Mouse (Mus musculus) spleen, postnatal 14 days (tissue): ENCODE data around the gene Bbip1.
"Not testable (repeated sequence)": the region's sequence is repeated elsewhere in the genome, so short reads cannot be mapped to it uniquely, and the experiment has no call there.

Experiments
- DNase-seq, 2 experiments: peaks; one replicate each; pipeline ENCODE4 v3.0.0; 2021 to 2022; ENCODE audit warnings: low spot score in 2 of 2

The Bbip1 gene

DNA sequence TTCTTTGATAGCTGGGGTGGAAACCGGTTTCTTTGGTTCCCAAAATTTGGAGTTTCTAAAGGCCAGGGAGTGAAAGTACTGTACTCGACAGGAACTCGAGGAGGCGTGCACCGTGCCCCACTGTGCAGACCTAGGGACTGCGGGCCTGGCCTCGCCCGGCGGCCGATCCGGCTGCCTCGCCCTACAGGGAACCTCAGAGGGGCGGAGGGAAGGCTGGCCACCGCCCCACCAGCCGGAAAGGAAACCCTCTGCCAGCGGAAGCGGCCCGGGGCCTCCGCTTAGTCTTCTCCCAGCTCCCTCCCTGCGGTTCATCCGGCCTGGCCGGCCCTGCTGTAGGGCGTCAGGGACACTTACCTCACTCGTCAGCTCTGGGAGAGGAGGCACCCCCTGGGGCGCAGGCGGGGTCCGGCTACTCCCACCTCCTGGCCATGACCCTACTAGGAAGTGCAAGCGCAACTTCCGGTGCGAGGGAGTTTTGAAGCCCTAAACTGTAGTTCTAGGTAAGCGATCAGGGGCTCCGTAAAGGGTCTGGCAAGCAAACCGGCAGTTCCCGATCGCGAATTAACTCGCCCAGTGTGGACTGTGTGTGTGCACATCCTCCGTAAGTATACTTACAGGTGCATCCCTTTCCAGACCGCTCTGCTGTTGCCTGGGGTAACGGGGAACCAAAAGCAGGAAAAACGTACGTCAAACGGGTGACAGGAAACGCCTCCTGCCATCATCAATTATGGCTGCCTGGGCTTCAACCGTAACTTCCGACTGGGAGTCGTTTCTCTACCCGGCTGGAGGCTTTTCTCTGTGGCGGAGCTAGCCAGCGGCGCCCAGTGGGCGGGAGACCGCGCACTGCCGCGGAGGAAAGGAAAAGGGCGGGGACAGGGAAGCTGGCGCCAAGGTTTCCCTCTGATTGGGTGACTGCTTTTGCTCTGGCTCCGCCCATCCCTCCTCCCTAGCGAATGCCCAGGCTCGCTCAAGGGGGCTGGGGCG, at the start of gene Bbip1, which contains the start of gene Shoc2:
Bbip1 (minus strand) TSS at position 826 of the 984 bp plus-strand sequence.
Shoc2 (plus strand) TSS at position 505 of the 984 bp plus-strand sequence.
- peak; percentile 96 to 97 for DNase-seq

GRCm38 (mm10) chr19:53993860-53994259, 49.4 kb upstream of the Bbip1 start:
- no peak for DNase-seq

GRCm38 (mm10) chr19:53990538-53990937, 46.1 kb upstream of the Bbip1 start:
- no peak for DNase-seq

DNA sequence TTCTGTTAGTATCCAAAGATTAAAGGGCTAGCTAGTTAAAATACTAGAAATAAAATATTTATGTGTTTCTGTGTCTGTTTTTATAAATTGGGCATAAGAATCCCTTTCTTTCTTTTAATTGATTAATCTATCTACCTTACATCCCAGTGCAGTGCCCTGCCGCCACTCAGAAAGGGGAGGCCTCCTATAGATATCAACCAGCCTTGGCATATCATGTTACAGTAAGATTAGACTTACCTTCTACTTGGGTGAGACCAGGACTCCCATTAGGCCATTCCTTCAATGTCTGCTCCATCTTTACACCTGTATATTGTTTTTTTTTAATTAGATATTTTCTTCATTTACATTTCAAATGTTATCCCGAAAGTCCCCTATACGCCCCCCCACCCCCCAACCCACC, 40.2 kb upstream of the Bbip1 start:
- no peak for DNase-seq

GRCm38 (mm10) chr19:53983336-53983735, 38.9 kb upstream of the Bbip1 start:
- peak in 1 of 2 experiments; percentile 7 for DNase-seq

- no peak for DNase-seq
These were observed 37.6 kb upstream of the Bbip1 start for GRCm38 (mm10) chr19:53982041-53982440.

DNA sequence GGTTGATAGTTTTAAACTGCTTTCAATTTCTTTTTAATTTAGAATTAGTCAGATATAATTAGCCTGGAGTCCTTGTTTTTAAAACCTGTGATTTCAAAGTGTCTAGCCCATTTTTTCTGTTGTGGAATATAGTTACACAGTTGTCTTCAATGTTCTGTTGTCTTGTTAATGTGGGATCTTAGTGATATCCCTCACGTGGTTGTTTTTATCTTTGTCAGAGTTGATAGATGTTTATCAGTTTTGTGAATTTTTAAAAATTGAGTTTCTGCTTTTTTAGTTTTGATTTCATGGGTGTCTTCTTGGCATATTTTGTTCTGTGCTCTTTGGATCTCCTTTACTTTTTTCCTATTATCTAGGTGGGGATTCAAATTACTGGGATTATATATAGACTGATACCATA, 29.2 kb upstream of the Bbip1 start:
- no peak for DNase-seq

DNA sequence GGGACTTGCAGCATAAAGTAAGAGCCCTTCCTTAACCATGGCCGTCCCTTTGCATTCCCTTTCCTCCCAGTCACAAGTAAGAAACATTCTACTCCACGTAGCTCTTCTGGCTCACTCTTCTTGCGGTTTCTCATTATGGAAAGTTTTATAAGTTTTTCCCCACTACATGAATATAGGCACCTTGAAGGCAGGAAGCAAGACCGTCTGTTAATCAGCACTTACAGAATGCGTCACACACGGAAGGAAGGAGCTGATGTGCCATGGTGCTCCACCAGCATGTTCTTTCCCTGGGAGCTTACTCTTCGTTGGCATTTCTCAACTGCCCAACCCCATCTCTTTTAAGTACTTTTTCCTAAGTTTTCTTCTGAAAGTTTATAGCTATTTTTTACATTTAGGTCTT, 27.5 kb upstream of the Bbip1 start:
- DNase-seq, result no peak

GRCm38 (mm10) chr19:53969226-53969625, 24.8 kb upstream of the Bbip1 start:
- DNase-seq, result no peak

DNA sequence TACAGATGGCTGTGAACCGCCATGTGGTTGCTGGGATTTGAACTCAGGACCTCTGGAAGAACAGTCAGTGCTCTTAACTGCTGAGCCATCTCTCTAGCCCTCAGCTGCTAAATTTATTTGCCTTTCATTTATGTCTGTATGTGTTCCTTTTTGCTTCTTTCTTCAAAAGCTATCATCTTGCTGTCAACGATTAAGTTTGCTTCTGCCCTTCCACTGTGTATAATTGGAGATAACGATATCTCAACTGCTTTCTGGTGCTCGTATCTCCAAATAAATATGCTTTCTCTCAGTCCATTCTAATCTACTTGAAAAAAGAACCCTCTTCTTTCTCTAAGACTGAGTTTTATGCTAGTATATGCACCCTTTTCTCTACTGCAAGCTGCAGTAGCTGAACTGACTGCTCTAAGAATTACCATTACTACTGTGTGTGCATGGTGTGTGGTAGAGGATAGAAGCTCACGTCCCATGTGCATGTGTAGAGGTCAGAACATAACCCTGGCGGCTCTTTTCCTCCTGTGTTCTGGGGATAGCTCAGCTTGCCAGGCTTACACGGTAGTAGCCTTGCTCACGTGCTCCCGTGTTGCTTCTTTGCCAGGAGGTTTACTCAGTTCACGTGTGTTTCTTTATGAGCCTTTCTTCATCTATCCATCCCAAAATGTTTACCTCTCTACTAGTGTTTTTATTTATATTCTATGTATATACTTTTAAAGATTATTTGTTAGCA, 20.6 kb upstream of the Bbip1 start:
- DNase-seq, result no peak

DNA sequence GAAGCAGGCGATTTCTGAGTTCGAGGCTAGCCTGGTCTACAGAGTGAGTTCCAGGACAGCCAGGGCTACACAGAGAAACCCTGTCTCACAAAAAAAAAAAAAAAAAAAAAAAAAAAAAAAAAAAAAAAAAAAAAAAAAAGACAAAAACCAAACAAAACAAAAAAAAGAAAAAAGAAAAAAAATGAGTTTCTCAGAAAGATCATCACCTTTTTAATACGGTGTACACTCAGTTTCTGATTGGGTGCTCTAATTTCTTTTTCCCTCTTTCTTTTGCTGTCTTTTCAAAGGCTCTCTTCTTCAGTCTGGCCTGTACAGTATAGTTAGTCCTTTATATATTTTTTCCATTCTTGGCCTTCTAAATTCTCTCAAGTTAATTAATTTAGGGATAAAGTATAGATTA, 19.9 kb upstream of the Bbip1 start:
- not testable (repeated sequence) for DNase-seq

DNA sequence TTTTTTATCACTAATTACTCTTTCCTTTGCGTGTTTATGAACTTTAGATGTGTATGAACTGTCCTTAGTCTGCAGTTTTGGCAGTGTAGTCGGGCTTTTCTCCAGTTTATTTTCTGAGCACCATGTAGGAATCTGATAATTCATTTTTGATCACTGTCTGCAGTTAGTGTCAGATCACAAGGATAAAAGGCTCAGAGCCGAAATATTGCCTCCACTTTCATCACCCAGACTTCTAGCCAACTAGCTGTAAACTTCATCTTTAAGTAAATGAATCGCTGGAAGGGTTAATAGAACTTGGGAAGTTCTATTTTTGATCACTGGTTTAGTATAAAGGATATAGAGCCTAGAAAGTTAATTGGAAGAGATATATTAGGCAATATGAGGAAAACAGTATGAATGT, 18.1 kb upstream of the Bbip1 start:
- DNase-seq, result no peak

DNA sequence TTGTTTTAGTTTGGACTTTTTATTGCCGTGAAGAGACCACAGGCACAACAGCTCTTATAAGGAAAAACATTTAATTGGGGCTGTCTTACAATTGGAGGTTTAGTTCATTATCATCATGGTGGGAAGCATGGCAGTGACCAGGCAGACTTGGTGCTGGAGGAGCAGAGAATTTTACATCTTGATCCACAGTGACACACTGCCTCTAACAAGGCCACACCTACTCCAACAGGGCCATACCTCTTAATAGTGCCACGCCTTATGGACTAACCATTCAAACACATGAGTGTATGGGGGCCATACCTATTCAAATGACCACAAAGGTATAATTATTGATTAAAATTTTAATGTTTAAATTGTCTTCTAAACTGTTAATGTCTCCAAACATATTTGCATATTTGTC, 13.1 kb upstream of the Bbip1 start:
- no peak for DNase-seq

- peak in 1 of 2 experiments; percentile 43 for DNase-seq
These were observed 980 bp upstream of the Bbip1 start for GRCm38 (mm10) chr19:53945171-53946042.

DNA sequence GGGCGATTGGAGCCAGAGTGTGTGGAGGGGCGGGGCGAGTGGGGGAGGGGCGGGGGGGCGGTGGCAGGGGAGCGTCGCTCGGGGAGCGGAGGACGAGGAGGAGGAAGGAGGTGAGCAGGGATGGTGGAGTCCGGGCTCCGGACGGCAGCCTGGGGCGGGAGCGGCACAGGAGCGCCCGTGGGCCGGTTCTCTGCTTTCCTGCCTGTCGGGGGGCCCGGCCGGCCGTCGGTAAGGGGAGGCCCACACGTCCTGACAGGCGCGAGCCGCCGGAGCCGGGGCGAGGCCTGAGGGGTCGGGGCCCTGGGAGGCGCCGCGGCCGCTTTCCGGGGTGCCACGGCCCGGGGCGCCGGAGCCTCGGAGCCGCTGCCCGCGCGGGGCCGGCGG, 351 bp upstream of the Bbip1 start:
- DNase-seq, result no peak

DNA sequence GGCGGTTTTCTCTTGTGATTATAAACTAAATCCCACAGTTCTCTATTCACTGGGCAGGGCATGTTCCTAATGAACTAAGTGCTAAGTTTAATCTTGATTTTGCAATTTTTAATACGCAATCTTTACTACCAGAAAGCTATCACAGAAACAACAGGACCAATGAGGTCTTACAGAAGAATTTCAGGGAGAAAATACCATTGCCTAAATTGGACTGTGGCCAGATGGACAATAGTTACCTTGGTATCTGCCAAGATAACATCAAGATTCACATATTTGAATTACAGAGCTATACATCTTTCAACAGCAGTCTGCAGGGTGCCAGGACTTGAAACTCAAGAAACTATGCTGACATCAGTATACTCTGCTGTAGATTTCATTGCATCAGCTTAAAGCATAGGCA, 2.1 kb downstream of the Bbip1 start:
- no peak for DNase-seq

DNA sequence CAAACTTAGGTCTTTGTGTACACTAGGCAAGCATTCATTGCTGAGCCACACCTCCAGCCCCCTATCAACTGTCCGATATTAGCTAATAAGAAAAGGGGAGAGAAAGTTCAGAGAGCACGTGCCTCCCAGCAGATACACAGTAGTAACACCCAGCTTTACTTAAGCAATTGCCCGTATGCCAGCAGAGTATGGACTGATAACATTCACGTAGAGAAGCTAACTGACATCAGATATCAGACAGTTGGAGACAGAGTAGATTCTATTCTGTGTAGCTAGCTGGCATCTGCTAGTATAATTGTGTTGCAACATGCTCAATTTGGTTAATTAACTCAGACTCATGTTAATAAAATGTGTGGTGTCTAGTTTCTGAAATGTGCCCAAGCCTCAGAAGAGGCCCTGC, 3.3 kb downstream of the Bbip1 start:
- no peak for DNase-seq

- DNase-seq, result no peak
These were observed 5.0 kb downstream of the Bbip1 start for GRCm38 (mm10) chr19:53939467-53939866.

DNA sequence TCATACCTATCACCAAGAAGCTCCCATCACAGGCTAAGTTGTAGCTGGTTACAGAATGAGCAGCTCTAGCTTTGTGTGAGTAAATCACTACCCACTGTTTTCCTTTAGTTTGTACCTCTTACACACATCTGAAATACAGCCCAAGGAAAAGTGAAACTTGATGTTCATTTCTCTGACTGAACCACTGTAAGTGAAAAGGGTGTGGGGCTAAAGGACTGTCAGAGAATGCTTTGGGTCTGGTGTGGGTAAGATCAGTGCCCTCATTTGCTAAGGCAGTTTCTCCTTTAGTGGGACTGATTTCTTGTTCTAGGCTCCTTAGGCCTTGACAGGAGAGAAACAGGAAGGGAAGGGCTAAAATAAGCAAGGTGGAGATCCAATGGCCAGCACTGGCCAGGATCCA, 10.4 kb downstream of the Bbip1 start:
- DNase-seq, result no peak

DNA sequence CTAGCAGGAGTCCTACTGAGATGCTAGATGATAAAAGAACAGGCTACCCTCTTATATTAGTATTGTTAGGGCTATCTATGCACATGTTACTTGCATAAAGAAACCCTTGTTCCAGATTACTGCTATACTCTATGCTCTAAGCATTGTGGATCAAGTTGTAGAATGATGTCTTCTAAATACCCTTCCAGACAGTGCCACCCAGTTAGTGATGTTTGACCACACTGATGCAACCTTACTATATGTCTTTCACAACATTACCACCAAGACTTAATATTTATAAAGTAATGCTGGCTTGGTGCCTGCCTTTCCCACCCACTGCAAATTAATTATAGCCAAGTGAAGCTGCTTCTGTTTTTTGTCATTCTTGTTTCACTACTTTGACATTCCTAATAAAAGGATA, 11.4 kb downstream of the Bbip1 start:
- DNase-seq, result no peak

DNA sequence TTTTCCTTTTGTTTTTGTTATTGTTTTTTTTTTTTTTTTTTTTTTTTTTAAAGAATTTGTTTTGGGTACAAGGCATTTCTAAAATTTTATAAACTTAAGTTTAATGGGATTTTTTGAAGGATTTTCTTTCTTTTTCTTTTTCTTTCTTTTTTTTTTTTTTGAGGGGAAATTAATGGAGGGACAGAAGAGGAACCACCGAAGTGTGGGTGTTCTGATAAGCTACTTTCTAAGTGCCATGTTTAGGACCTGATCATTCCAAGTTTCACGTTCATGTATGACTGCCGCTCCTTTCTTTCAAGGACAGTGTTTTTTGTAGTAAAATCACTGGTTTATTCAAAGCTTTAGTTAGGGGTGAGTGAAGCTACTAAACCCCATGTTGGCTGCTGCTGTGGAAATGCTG, 15.2 kb downstream of the Bbip1 start:
- no peak for DNase-seq

GRCm38 (mm10) chr19:53926705-53927104, 17.7 kb downstream of the Bbip1 start:
- no peak for DNase-seq
